Mouse (Mus musculus) T-helper 2 cell (primary cell): ENCODE results near the gene Slc25a16.

ENCODE experiments used
- in situ Hi-C: fragments of 300-600 bp; cut with MboI, MseI; formaldehyde crosslinking; loops from one replicate; pipeline ENCODE4 v1.15.1; 2025; ENCODE audit warnings: high pct_unique_total_duplicates

Slc25a16 gene

GRCm38 (mm10) chr10:62919925-62920765, at the start of gene Slc25a16:
Slc25a16 (plus strand) TSS chr10:62920633.
- in situ Hi-C loops: no loop called here

GRCm38 (mm10) chr10:62874828-62875227, 45.6 kb upstream of the Slc25a16 start:
- in situ Hi-C loops: no loop called here

- in situ Hi-C loops: no loop called here
Observed at GRCm38 (mm10) chr10:62875565-62875964, 44.9 kb upstream of the Slc25a16 start.

DNA sequence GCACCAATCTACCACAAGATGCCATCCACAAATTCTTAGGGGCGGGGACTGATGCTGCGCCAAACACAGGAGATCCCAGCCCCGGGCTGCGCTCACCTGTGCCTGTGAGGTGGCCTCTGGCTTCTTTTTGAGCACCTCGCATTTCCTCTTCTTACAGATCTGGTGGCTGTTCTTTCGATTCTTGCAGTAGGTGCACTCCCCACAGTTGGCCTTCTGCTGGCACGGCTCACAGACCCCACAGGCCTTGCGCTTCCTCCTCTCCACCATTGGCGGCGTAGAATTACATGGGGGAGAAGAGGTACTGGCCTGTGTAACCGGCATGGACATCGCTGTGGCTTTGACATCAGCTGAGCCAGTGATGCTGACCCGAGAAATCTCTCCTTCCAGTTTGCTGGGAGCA, 42.4 kb upstream of the Slc25a16 start:
- in situ Hi-C loops: no loop called here

DNA sequence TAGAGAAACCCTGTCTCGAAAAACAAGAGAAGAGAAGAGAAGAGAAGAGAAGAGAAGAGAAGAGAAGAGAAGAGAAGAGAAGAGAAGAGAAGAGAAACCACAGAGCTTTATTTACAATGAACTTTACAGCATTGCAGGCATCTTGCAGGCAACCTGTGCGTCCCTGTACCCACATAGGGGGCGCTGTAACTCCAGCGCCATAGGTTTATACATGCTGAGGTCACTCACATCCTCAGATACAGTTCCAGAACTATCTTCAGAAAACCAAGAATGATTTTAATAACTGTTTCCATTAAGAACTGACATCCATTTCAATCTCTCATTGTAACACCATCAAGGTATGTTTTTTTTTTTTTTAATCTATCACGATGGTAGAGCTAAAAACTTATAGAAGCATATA, 39.2 kb upstream of the Slc25a16 start:
- in situ Hi-C loops: no loop called here

GRCm38 (mm10) chr10:62883933-62884372, 36.5 kb upstream of the Slc25a16 start:
- in situ Hi-C loops: no loop called here

DNA sequence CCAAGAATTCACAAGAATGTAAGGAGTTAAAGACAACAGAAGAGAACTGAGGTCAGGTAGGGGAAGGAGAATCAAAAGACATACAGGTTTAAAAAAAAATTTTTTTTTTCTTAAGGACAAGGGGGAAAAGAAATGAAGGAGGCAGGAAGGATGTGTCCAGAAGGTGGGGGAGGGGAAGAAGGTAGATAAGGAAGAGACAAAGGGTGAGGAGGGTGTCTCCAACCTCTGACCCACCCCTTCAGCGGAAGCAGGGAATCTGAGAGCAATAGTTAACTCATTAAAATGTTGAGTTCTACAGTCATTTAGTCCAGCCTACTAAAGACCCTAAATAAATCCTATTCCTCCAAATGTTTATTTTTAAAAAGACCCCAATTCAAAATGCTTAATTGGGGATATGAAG, 35.9 kb upstream of the Slc25a16 start:
- in situ Hi-C loops: no loop called here

DNA sequence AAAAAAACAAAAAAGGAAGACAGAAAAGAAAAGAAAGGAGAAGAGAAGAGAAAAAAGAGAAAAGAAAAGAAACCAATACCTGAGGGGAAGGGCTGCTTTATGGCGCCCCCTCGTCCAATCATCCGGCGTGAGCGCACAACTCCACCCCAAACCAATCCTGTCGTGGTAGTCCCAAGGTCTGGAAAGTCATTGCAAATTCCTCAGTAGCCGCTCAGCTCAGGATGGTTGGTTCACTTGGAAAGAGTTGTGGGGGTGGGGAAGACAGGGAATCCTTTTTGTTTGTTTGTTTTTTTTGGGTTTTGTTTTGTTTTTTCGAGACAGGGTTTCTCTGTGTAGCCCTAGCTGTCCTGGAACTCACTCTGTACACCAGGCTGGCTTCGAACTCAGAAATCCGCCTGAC, 35.0 kb upstream of the Slc25a16 start:
- in situ Hi-C loops: no loop called here

DNA sequence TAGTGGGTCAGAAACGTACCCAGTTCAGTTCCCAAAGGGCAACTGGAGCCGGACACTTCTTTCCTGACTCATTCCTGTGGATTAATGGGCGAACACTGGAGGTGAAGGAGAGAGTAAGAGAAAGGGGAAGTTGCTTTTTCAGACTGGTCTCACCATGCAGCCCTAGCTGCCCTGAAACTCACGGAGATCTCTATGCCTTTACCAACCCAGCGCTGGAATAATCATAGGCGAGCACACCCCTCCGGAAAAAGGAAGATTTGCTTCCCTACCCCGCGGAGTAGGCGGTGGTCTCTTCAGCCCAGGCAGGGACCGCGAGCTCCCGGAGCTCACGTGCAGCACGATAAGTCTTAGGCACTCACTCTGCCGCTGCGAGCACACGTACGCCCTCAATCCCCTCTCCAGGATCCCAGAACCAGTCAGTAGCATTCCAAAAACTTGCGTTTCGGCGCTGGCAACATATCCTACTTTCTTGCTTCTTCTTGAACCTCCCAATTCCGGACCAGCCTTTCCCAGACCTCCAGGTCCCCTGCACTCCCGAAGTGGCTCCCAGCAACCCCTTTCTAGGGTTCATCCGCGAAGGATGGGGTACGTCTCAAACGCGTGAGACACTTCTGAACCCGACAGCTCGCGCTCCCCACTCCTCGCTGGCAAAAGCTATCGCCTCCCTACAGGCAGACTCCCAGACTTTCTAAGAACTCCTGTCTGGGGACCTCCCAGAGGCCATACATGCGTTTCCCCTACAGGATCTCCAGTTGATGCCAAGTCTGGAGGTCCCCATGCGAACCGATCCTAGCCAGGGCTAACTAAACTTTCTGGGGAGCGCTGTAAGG, 34.2 kb upstream of the Slc25a16 start:
- in situ Hi-C loops: no loop called here

- in situ Hi-C loops: no loop called here
Observed at GRCm38 (mm10) chr10:62886799-62887591, 33.4 kb upstream of the Slc25a16 start.

DNA sequence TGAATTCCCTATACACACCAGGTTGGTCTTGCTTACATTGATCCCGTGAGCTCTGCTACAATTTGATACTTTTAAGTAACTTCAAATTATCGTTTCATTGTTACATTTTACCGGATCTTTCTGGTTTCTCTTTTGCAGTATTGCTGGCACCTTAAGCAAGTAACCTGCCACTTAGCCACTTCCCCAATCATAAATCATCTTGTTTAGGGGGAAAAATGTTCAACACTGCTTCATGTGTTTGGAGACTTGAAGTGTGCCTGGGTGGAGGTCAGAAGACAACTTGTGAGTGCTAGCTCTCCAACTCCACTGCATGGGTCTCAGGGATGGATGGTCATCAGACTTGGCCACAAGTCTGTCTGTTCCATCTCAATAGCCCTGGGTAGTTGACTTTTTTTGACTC, 29.4 kb upstream of the Slc25a16 start:
- in situ Hi-C loops: no loop called here

DNA sequence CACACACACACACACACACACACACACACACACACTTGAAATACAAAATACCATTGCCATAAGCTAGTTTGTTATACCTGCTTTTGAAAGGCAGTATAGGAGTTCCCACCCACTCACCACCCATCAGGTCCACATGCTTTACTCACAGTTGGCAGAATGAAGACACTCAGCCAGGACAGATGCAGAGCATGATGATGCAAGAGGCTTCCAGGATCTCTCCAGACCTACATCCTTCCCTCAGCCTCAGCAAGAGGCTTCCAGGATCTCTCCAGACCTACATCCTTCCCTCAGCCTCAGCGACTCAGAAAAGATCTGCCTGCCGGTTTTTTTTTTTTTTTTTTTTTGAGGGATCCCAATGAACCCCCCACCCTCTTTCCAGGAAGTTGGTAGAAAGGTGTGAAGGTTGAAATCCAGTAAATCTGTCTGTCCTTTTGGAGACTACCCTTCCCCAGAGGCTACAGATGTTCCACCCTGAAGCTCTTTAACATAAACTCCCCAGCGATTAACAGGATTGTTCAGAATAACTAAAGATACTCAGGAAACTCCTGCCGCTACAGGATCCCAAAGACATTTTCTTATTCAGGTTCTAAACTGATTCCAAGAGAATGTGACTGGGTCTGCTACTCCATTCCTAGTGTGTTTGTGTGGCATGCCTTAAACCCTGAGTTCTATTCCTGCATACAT, 27.7 kb upstream of the Slc25a16 start:
- in situ Hi-C loops: no loop called here

DNA sequence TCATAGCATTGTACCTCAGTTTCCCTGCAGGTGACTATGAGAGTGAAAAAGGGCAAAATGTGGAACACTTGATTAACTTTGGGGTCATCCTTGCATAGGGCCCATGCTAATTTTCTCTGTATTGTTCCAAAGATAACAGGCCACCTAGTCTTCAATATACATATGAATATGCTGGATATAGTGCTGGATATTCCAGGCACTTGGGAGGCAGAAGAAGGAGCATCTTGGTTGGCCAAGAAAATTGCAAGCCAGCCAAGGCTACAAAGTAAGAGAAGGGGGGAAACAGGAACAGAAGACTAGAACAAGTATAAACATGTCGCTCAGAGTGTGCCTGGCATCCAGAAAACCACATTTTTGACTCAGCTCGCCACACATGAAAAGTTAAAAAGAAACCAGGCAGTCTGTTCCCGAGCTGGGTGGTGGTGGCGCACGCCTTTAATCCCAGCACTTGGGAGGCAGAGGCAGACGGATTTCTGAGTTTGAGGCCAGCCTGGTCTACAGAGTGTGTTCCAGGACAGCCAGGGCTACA, 27.0 kb upstream of the Slc25a16 start:
- in situ Hi-C loops: no loop called here

DNA sequence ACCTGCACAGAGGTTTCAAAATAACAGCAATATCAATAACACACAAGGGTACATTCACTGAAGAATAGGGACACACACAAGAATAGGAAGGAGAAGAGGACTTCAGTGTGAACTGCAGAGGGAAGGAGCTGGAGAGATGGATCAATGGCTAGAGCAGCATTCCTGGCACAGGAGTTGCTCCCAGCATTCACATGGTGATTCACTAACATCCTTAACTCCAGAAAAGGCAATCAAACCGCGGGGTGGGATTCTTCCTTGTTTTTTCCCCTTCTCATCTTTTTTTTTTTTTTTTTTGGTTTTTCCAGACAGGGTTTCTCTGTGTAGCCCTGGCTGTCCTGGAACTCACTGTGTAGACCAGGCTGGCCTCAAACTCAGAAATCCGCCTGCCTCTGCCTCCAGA, 26.0 kb upstream of the Slc25a16 start:
- in situ Hi-C loops: no loop called here

DNA sequence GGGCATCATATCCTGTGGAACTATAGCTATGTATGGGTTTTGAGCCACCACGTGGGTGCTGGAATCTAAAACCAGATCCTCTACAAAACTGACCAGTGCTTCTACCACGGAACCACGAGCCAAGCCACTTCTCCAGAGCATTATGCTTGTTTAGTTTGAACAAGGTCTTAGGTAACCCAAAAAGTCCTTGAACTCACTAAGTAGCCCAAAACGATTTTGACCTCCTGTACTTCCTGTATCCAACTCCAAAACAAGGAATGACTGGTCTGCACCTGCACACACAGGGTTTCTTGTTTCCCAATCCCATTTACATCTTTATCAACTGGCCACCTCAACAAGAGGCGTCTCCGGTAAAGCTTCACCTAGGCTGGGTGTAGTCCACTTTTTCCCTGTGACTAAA, 25.0 kb upstream of the Slc25a16 start:
- in situ Hi-C loops: no loop called here

GRCm38 (mm10) chr10:62896035-62896434, 24.4 kb upstream of the Slc25a16 start:
- in situ Hi-C loops: no loop called here

DNA sequence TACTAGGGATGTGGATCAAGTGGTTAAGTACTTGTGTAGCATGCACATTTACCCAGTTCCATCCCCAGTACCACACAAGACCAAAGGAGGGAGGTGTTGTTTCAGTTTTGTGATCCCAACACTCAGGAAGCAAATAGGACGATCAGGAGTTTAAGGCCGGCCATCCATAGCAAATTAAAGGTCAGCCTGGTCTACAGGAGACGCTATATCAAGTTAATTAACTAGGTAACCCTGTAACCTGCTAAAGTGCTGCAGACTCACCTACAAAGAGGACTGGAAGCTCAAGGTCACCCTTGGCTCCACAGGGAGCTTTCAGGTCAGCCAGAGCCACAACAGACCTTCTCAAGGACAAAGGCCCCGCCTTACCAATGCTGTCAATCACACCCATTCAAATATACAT, 23.7 kb upstream of the Slc25a16 start:
- in situ Hi-C loops: no loop called here

DNA sequence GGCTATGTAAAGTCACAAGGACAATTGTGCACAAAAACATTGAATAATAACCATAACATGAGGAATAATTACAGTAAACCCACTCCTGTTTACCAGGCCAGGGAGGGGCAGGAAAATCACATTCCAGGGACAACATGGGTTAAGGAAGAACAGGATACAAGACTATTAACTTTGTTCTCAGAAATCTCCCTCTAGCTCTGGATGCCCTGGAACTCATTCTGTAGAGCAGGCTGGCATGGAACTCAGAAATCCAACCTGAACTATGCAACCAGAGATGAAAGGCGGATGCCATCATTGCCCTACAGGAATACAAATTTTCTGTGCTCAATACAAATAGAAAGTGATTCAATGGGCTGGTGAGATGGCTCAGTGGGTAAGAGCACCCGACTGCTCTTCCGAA, 23.0 kb upstream of the Slc25a16 start:
- in situ Hi-C loops: no loop called here

- in situ Hi-C loops: no loop called here
Observed at GRCm38 (mm10) chr10:62898061-62898460, 22.4 kb upstream of the Slc25a16 start.

- in situ Hi-C loops: no loop called here
Observed at GRCm38 (mm10) chr10:62900144-62900543, 20.3 kb upstream of the Slc25a16 start.

- in situ Hi-C loops: no loop called here
Observed at GRCm38 (mm10) chr10:62901826-62902225, 18.6 kb upstream of the Slc25a16 start.
